Mouse (Mus musculus) hindbrain, embryonic 10.5 days (tissue): ENCODE data around the gene Gm19668. TPM values are rescaled to one million over a fixed set of nuclear protein-coding genes. Genes with fewer than 3 reads are reported as not detected.
"Not testable (repeated sequence)": the region's sequence is repeated elsewhere in the genome, so short reads cannot be mapped to it uniquely, and the experiment has no call there.

ENCODE experiments used
- DNase-seq: peaks from one replicate; pipeline ENCODE4 v3.0.0-alpha.2; 2017; ENCODE audit warnings: low spot score
- H3K27ac ChIP-seq: fragments of 300-500 bp; sonication (generic); 2 replicates; pipeline ENCODE4 v1.5.1; 2016; ENCODE audit warnings: mild to moderate bottlenecking, moderate library complexity
- H3K27me3 ChIP-seq: fragments of 300-500 bp; sonication (generic); 2 replicates; pipeline ENCODE4 v1.6.1; 2016; ENCODE audit warnings: mild to moderate bottlenecking; ENCODE audit not compliant: poor library complexity, insufficient read depth, severe bottlenecking
- H3K36me3 ChIP-seq: fragments of 300-500 bp; sonication (generic); 2 replicates; pipeline ENCODE4 v1.6.1; 2016; ENCODE audit warnings: mild to moderate bottlenecking, moderate library complexity
- H3K4me1 ChIP-seq: fragments of 300-500 bp; sonication (generic); replicated peaks from 2 replicates; pipeline ENCODE4 v1.6.1; 2016; ENCODE audit warnings: mild to moderate bottlenecking
- H3K4me3 ChIP-seq: fragments of 300-500 bp; sonication (generic); 2 replicates; pipeline ENCODE4 v1.5.1; 2016; ENCODE audit warnings: mild to moderate bottlenecking, moderate library complexity
- H3K9me3 ChIP-seq: fragments of 300-500 bp; sonication (generic); 2 replicates; pipeline ENCODE4 v1.6.1; 2016; ENCODE audit warnings: mild to moderate bottlenecking, moderate library complexity
- WGBS: fragments of 180-500 bp; shearing (Covaris S2); methylation state at CpG from one replicate; pipeline ENCODE4 v1.1.7; 2016; 5-methylcytosine and 5-hydroxymethylcytosine counted together
- polyA plus RNA-seq: library from polyadenylated mRNA; unstranded; fragments of >200 nt; fragmentation: Nextera tagmentation; extraction: Ambion mirVana; gene quantifications from 2 replicates; pipeline ENCODE4 v1.2.1, GENCODE M21; 2016

The Gm19668 gene
- polyA plus RNA-seq, 1 experiment from 2014 or later, result not detected

- H3K36me3 ChIP-seq, H3K4me1 ChIP-seq, H3K27me3 ChIP-seq, H3K27ac ChIP-seq, DNase-seq, H3K4me3 ChIP-seq, H3K9me3 ChIP-seq: not testable (repeated sequence)
- WGBS, result 68% methylated on average over 3 of the region's 3 CpGs
These were observed 46.6 kb downstream of the Gm19668 start for GRCm38 (mm10) chr10:77752312-77752711.

GRCm38 (mm10) chr10:77751254-77751653, 47.7 kb downstream of the Gm19668 start, which contains the start of gene Gm9736:
TSS of gene Gm9736 (minus strand) at chr10:77751354.
- H3K9me3 ChIP-seq, DNase-seq, H3K27me3 ChIP-seq, H3K36me3 ChIP-seq, H3K4me1 ChIP-seq, H3K4me3 ChIP-seq, H3K27ac ChIP-seq: not testable (repeated sequence)
- WGBS, result 53% methylated on average over 1 of the region's 1 CpGs

- H3K4me3 ChIP-seq, H3K36me3 ChIP-seq, H3K4me1 ChIP-seq, DNase-seq, H3K27me3 ChIP-seq, H3K9me3 ChIP-seq, H3K27ac ChIP-seq: not testable (repeated sequence)
- 71% methylated on average over 1 of the region's 1 CpGs for WGBS
These were observed 48.2 kb downstream of the Gm19668 start for GRCm38 (mm10) chr10:77750686-77751085.

Other genes starting within 250 kb of the Gm19668 start
- 66.6 and 67.2 TPM in 2 replicates for gene Pttg1ip, start 217.4 kb downstream of the Gm19668 start, polyA plus RNA-seq
- 336 and 389 TPM in 2 replicates for gene Sumo3, start 193.0 kb downstream of the Gm19668 start, polyA plus RNA-seq
- gene Gm49325, start 192.9 kb downstream of the Gm19668 start, polyA plus RNA-seq, result 4.4 TPM in 1 of 2 replicates, not detected in the other
- 100 and 103 TPM in 2 replicates for gene Ube2g2, start 176.9 kb downstream of the Gm19668 start, polyA plus RNA-seq
- gene Tspear, start 112.6 kb downstream of the Gm19668 start, polyA plus RNA-seq, result 0.93 and 1.0 TPM in 2 replicates
- not detected in 2 replicates for gene Gm19402, start 108.4 kb downstream of the Gm19668 start, polyA plus RNA-seq
- not detected in 2 replicates for gene Gm9508, start 101.9 kb downstream of the Gm19668 start, polyA plus RNA-seq
- gene Gm10272, start 92.5 kb downstream of the Gm19668 start, polyA plus RNA-seq, result not detected in 2 replicates
- gene Gm10024, start 87.7 kb downstream of the Gm19668 start, polyA plus RNA-seq, result not detected in 2 replicates
- not detected in 2 replicates for gene Gm10142, start 83.3 kb downstream of the Gm19668 start, polyA plus RNA-seq
- gene Krtap12-1, start 78.5 kb downstream of the Gm19668 start, polyA plus RNA-seq, result not detected in 2 replicates
- gene Gm10100, start 72.6 kb downstream of the Gm19668 start, polyA plus RNA-seq, result not detected in 2 replicates
- gene Gm18596, start 56.5 kb downstream of the Gm19668 start, polyA plus RNA-seq, result not detected in 2 replicates
- gene Gm9736, start 47.8 kb downstream of the Gm19668 start, polyA plus RNA-seq, result not detected in 2 replicates
- not detected in 2 replicates for gene Gm3233, start 39.5 kb downstream of the Gm19668 start, polyA plus RNA-seq
- gene Gm3238, start 27.8 kb downstream of the Gm19668 start, polyA plus RNA-seq, result not detected in 2 replicates
- gene Gm7138, start 22.2 kb downstream of the Gm19668 start, polyA plus RNA-seq, result not detected in 2 replicates
- not detected in 2 replicates for gene Gm3250, start 16.6 kb downstream of the Gm19668 start, polyA plus RNA-seq
- not detected in 2 replicates for gene Gm7137, start 10.9 kb downstream of the Gm19668 start, polyA plus RNA-seq
- gene Gm9639, start 4.1 kb downstream of the Gm19668 start, polyA plus RNA-seq, result not detected in 2 replicates
- gene Gm9507, start 12.7 kb upstream of the Gm19668 start, polyA plus RNA-seq, result not detected in 2 replicates
- gene Gm2696, start 15.5 kb upstream of the Gm19668 start, polyA plus RNA-seq, result not detected in 2 replicates
- gene Krtap10-4, start 28.0 kb upstream of the Gm19668 start, polyA plus RNA-seq, result not detected in 2 replicates
- not detected in 2 replicates for gene Krtap10-10, start 36.8 kb upstream of the Gm19668 start, polyA plus RNA-seq
- not detected in 2 replicates for gene Gm36176, start 47.7 kb upstream of the Gm19668 start, polyA plus RNA-seq
- not detected in 2 replicates for gene Gm10318, start 53.7 kb upstream of the Gm19668 start, polyA plus RNA-seq
- gene Gm3285, start 62.8 kb upstream of the Gm19668 start, polyA plus RNA-seq, result not detected in 2 replicates
- 2.6 and 4.1 TPM in 2 replicates for gene Lrrc3, start 103.4 kb upstream of the Gm19668 start, polyA plus RNA-seq
- 0.88 and 1.2 TPM in 2 replicates for gene Trpm2, start 171.4 kb upstream of the Gm19668 start, polyA plus RNA-seq
- 40.7 and 42.9 TPM in 2 replicates for gene 1810043G02Rik, start 179.4 kb upstream of the Gm19668 start, polyA plus RNA-seq
- 187 and 243 TPM in 2 replicates for gene Pfkl, start 210.9 kb upstream of the Gm19668 start, polyA plus RNA-seq
- gene Dnmt3l, start 242.8 kb upstream of the Gm19668 start, polyA plus RNA-seq, result not detected in 2 replicates
- gene Aire, start 244.5 kb upstream of the Gm19668 start, polyA plus RNA-seq, result 0.36 TPM in 1 of 2 replicates, not detected in the other